Mouse (Mus musculus) erythroid progenitor cell, adult 5-6 weeks (primary cell): Measurements from ENCODE around the gene Prkag2. TPM values are rescaled to one million over a fixed set of nuclear protein-coding genes. Genes with fewer than 3 reads are reported as not detected.
A peak's percentile ranks its signal among the peaks of the same experiment; 100 is the strongest.
"Not testable (repeated sequence)": the region's sequence is repeated elsewhere in the genome, so short reads cannot be mapped to it uniquely, and the experiment has no call there.

Source experiments
- ATAC-seq: replicated peaks from 2 replicates; pipeline ENCODE4 v1.8.0; 2016; ENCODE audit warnings: moderate number of reproducible peaks, mild to moderate bottlenecking, moderate TSS enrichment, inconsistent platforms; ENCODE audit not compliant: poor library complexity, low FRiP score, severe bottlenecking
- total RNA-seq, 2 experiments: library from RNA; stranded (forward) in 1 of 2; stranded (reverse) in 1 of 2; fragments of 150-400 nt in 1 of 2; fragments of 186-747, 209-891 nt in 1 of 2; gene quantifications; 2 replicates each; pipeline versions ENCODE4 v1.2.3 to v1.2.4; 2015 to 2017; ENCODE audit warnings: low replicate concordance in 2 of 2

Prkag2 gene
- total RNA-seq, 2 experiments from 2014 or later, result 1.7 to 7.5 TPM

GRCm38 (mm10) chr5:24843841-24844240 is 256.6 kb downstream of the Prkag2 start:
- ATAC-seq, result no peak

- ATAC-seq, result peak; percentile 48
These were observed 257.4 kb downstream of the Prkag2 start for GRCm38 (mm10) chr5:24843103-24843475.

GRCm38 (mm10) chr5:24842274-24843102 is 258.0 kb downstream of the Prkag2 start, which contains the start of gene Rheb:
TSS of gene Rheb (minus strand) at chr5:24842624.
- ATAC-seq, result peak; percentile 88

- 0 out of 2 replicates have a peak, but pooled peaks have one; percentile 2 for ATAC-seq
These were observed 258.7 kb downstream of the Prkag2 start for GRCm38 (mm10) chr5:24841662-24842273.

GRCm38 (mm10) chr5:24840975-24841431 is 259.4 kb downstream of the Prkag2 start:
- ATAC-seq, result no peak

GRCm38 (mm10) chr5:24834491-24834890 is 266.0 kb downstream of the Prkag2 start:
- no peak for ATAC-seq

GRCm38 (mm10) chr5:24831912-24832311 is 268.5 kb downstream of the Prkag2 start:
- no peak for ATAC-seq

GRCm38 (mm10) chr5:24828446-24828845 is 272.0 kb downstream of the Prkag2 start:
- no peak for ATAC-seq

GRCm38 (mm10) chr5:24827173-24827572 is 273.3 kb downstream of the Prkag2 start:
- ATAC-seq, result no peak

GRCm38 (mm10) chr5:24826056-24826770 is 274.2 kb downstream of the Prkag2 start:
- 0 out of 2 replicates have a peak, but pooled peaks have one; percentile 19 for ATAC-seq

- ATAC-seq, result no peak
These were observed 274.9 kb downstream of the Prkag2 start for GRCm38 (mm10) chr5:24825365-24826055.

GRCm38 (mm10) chr5:24823864-24824405 is 276.5 kb downstream of the Prkag2 start:
- no peak for ATAC-seq

- no peak for ATAC-seq
These were observed 277.7 kb downstream of the Prkag2 start for GRCm38 (mm10) chr5:24822781-24823180.

GRCm38 (mm10) chr5:24822231-24822630 is 278.2 kb downstream of the Prkag2 start:
- not testable (repeated sequence) for ATAC-seq

GRCm38 (mm10) chr5:24821403-24821841 is 279.0 kb downstream of the Prkag2 start:
- no peak for ATAC-seq

GRCm38 (mm10) chr5:24820627-24821026 is 279.8 kb downstream of the Prkag2 start:
- ATAC-seq, result no peak

GRCm38 (mm10) chr5:24817191-24817590 is 283.3 kb downstream of the Prkag2 start:
- ATAC-seq, result no peak

- no peak for ATAC-seq
These were observed 286.5 kb downstream of the Prkag2 start for GRCm38 (mm10) chr5:24813946-24814345.

GRCm38 (mm10) chr5:24813005-24813404 is 287.4 kb downstream of the Prkag2 start:
- ATAC-seq, result no peak
